Mouse (Mus musculus): ENCODE results near the gene Klhl11. TPM values are rescaled to one million over a fixed set of nuclear protein-coding genes. Genes with fewer than 3 reads are reported as not detected.
A peak's percentile ranks its signal among the peaks of the same experiment; 100 is the strongest.

Gene Klhl11
- 11.7 and 11.9 TPM in 2 replicates for polyA plus RNA-seq (2014; fragmentation: Nextera tagmentation; extraction: Ambion mirVana)

DNA sequence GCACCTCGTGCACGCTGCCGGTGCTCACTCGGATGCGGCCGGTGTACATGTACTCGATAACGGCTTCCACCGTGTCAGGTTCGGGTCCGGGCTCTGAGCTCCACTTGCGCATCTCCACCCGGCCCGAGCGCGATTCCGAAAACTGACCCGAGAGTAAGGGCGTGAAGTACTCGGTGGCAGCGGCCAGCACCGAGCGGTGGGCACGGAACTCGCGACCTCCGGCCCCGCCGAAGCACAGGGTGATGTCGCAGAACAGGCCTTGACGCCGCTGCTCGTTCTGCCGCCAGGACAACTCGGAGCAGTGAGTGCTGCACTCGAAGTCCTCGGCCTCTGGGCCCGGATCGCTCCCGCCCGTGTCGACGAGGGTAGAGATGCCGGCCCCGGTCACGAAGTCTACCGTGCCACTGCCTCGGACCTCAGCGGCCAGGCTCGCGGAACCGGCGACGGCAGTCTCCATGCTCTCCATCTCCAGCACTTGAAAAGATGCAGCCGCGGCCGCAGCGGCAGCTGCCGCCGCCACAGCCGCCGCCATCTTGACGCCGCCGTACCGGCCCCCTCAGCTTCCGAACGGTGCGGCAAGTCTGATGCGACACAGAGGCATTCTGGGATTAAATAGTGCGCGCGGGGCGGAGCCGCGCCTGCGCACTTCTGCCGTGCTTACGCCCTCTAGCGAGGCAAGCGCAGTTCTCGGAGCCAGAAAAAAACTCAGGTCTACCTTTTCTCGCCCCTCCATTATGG is at the start of gene Klhl11:
Gene Klhl11, minus strand, starts transcription at position 545 of the 738 bp plus-strand sequence.
- peak; percentile 95 for ATAC-seq (ENCODE audit: low read depth)
- whole genome bisulfite sequencing, result under 1% methylated on average over 40 of the region's 83 CpGs

DNA sequence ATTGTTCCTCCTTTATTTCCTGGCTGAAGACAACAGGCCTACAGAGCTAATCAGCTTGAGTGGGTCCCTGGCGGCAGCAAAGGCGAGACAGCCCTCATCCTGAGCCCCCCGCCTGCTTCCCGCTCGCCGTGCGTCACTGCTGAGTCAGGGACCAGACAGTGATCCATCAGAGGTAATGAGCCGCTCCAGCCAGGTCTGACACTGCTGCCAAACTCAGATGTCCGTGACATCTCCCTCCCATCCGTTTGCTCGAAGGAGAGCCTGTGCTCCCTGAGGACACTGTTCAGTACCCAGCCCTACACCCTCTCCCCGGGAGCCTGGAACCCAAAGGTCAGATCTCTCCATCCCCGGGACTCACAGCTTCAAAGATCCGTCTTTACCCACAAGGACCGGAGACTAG is 48.3 kb upstream of the Klhl11 start:
- Histone ChIP-seq H3K4me3 (ENCODE audit: low read depth, low read length) (no peak overlapping the region), H3K4me2 (ENCODE audit: low read depth, low read length) (no peak overlapping the region), H3K27me3 (replicated peaks; ENCODE audit: control insufficient read depth, insufficient read depth, low read length) (no peaks in the 10 kb centered on the region), H3K9ac (ENCODE audit: low read depth, low read length) (no peak overlapping the region), H3K36me3 (ENCODE audit: control insufficient read depth, insufficient read depth, low read length) (peaks cover 82% of the 10 kb centered on the region), H3K9me3 (ENCODE audit: control insufficient read depth, low read length) (no peaks in the 10 kb centered on the region), H3K27ac (replicated peaks; ENCODE audit: low read depth, low read length) (no peak overlapping the region), H3K4me1 (ENCODE audit: control insufficient read depth, insufficient read depth, low read length) (peaks cover 16% of the 10 kb centered on the region)
- WGBS, result 82% methylated on average over 15 of the region's 15 CpGs
- DNase-seq (ENCODE audit: low spot score) (no peak), ATAC-seq (ENCODE audit: low read depth) (no peak)

More for the DNA sequence above, at the start of gene Klhl11:
- H3K4me2 ChIP-seq (ENCODE audit: low read depth, low read length), result peak within 1 kb of the TSS; percentile 79
- DNase-seq (ENCODE audit: low spot score), result peak; percentile 94
- H3K9me3 ChIP-seq (ENCODE audit: control insufficient read depth, low read length), result no peaks in the 10 kb centered on the region
- no peaks in the 10 kb centered on the region for H3K27me3 ChIP-seq (replicated peaks; ENCODE audit: control insufficient read depth, insufficient read depth, low read length)
- peaks cover 19% of the 10 kb centered on the region for H3K36me3 ChIP-seq (ENCODE audit: control insufficient read depth, insufficient read depth, low read length)
- peak within 1 kb of the TSS; percentile 96 for H3K9ac ChIP-seq (ENCODE audit: low read depth, low read length)
- peaks cover 15% of the 10 kb centered on the region for H3K4me1 ChIP-seq (ENCODE audit: control insufficient read depth, insufficient read depth, low read length)
- H3K27ac ChIP-seq (replicated peaks; ENCODE audit: low read depth, low read length), result peak within 1 kb of the TSS; percentile 84
- peak within 1 kb of the TSS; percentile 97 for H3K4me3 ChIP-seq (ENCODE audit: low read depth, low read length)

DNA sequence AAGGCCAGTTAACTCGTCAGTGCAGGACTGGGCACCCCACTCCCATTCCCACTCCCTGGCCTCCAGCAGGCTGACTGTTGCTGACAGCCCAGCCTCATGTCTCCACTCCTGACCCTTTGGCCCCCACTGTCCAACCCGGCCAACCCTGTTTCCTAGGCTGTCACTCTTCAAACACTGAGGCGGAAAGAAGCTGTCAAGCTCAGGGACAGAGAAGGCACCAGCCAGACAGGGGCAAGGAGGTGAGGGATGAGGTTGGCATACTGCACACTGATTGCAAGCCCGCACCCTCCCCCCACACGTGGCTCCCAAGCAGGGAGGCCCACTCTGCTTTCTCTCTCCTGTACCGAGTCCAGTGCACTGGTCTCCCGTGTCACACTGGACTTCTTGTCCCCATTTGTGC is 46.6 kb upstream of the Klhl11 start:
- H3K36me3 ChIP-seq (ENCODE audit: control insufficient read depth, insufficient read depth, low read length), result peaks cover 95% of the 10 kb centered on the region
- no peak overlapping the region for H3K4me2 ChIP-seq (ENCODE audit: low read depth, low read length)
- no peaks in the 10 kb centered on the region for H3K27me3 ChIP-seq (replicated peaks; ENCODE audit: control insufficient read depth, insufficient read depth, low read length)
- H3K27ac ChIP-seq (replicated peaks; ENCODE audit: low read depth, low read length), result no peak overlapping the region
- ATAC-seq (ENCODE audit: low read depth) (no peak), DNase-seq (ENCODE audit: low spot score) (no peak)
- H3K9me3 ChIP-seq (ENCODE audit: control insufficient read depth, low read length), result no peaks in the 10 kb centered on the region
- H3K9ac ChIP-seq (ENCODE audit: low read depth, low read length), result no peak overlapping the region
- WGBS, result 71% methylated on average over 7 of the region's 7 CpGs
- H3K4me3 ChIP-seq (ENCODE audit: low read depth, low read length), result no peak overlapping the region
- no peaks in the 10 kb centered on the region for H3K4me1 ChIP-seq (ENCODE audit: control insufficient read depth, insufficient read depth, low read length)

DNA sequence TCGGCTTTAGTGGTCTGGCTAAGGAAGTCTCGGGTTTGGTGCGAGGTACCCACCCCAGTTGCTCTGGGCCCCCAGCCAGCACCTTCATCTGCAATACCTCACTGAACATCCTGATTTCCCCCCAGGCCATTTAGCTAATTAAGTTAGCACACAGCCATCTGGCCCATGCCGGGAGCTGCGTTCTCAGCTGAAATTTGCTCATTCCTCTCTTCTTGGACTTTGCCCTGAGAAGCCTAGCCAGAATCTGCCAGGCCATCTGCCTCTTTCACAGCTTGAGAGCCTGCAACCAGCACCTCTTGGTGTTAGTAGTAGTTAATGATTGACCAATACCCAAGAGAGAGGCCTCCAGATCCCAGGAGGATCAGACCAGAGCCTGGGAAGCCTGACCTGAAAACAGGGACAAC is 45.6 kb upstream of the Klhl11 start:
- ATAC-seq (ENCODE audit: low read depth), result 0 out of 2 replicates have a peak, but pooled peaks have one; percentile 8
- Histone ChIP-seq H3K27ac (replicated peaks; ENCODE audit: low read depth, low read length) (no peak overlapping the region), H3K4me2 (ENCODE audit: low read depth, low read length) (no peak overlapping the region), H3K27me3 (replicated peaks; ENCODE audit: control insufficient read depth, insufficient read depth, low read length) (no peaks in the 10 kb centered on the region), H3K9ac (ENCODE audit: low read depth, low read length) (no peak overlapping the region), H3K9me3 (ENCODE audit: control insufficient read depth, low read length) (no peaks in the 10 kb centered on the region), H3K4me3 (ENCODE audit: low read depth, low read length) (no peak overlapping the region), H3K4me1 (ENCODE audit: control insufficient read depth, insufficient read depth, low read length) (no peaks in the 10 kb centered on the region), H3K36me3 (ENCODE audit: control insufficient read depth, insufficient read depth, low read length) (peaks cover 99% of the 10 kb centered on the region)
- 57% methylated on average over 5 of the region's 5 CpGs for whole genome bisulfite sequencing
- peak; percentile 26 for DNase-seq (ENCODE audit: low spot score)

DNA sequence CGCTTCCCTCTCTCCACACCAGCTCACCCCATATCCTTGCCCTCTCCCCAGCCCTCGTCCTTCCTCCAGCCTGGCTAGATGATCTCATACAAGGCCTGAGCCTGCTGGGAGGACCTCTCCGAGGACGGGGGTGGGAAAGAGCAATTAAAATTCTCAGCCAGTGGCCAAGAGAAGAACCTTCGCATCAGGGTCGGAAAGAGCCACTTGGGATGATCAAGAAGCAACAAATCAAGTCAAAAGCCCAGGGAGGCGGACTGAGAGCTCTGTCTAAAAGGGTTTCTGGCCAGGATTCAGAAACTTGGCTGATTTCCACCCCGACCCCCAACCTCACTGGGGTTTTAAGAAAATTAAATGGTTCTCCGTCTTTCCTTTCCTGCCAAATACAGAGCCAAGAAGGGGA is 43.8 kb upstream of the Klhl11 start:
- Histone ChIP-seq H3K27ac (replicated peaks; ENCODE audit: low read depth, low read length) (no peak overlapping the region), H3K4me3 (ENCODE audit: low read depth, low read length) (no peak overlapping the region), H3K36me3 (ENCODE audit: control insufficient read depth, insufficient read depth, low read length) (peaks cover 98% of the 10 kb centered on the region), H3K9me3 (ENCODE audit: control insufficient read depth, low read length) (no peaks in the 10 kb centered on the region), H3K27me3 (replicated peaks; ENCODE audit: control insufficient read depth, insufficient read depth, low read length) (no peaks in the 10 kb centered on the region), H3K4me1 (ENCODE audit: control insufficient read depth, insufficient read depth, low read length) (no peaks in the 10 kb centered on the region), H3K9ac (ENCODE audit: low read depth, low read length) (no peak overlapping the region), H3K4me2 (ENCODE audit: low read depth, low read length) (no peak overlapping the region)
- DNase-seq (ENCODE audit: low spot score), result peak; percentile 57
- 71% methylated on average over 9 of the region's 9 CpGs for WGBS
- no peak for ATAC-seq (ENCODE audit: low read depth)

DNA sequence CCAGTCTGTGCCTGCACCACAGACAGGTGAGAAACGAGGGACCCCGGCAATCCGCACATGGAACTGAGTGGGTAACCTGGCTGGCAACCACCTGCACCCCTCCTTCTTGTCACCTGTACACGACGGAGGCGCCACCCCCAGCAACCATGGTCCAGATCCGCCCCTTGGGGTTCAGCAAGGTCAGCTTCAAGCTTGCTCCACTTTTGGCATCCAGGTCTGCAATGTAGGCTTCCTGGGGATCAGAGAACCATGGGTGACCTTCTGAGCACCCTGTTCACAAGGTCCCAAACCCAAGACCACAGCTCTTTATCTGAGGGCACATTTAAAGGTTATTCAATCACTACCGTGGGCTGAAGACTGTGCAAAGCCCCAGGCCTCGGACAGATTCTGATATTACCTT is 43.2 kb upstream of the Klhl11 start:
- Histone ChIP-seq H3K4me3 (ENCODE audit: low read depth, low read length) (no peak overlapping the region), H3K9me3 (ENCODE audit: control insufficient read depth, low read length) (no peaks in the 10 kb centered on the region), H3K4me2 (ENCODE audit: low read depth, low read length) (no peak overlapping the region), H3K27me3 (replicated peaks; ENCODE audit: control insufficient read depth, insufficient read depth, low read length) (no peaks in the 10 kb centered on the region), H3K36me3 (ENCODE audit: control insufficient read depth, insufficient read depth, low read length) (peaks cover 98% of the 10 kb centered on the region), H3K9ac (ENCODE audit: low read depth, low read length) (no peak overlapping the region), H3K4me1 (ENCODE audit: control insufficient read depth, insufficient read depth, low read length) (no peaks in the 10 kb centered on the region), H3K27ac (replicated peaks; ENCODE audit: low read depth, low read length) (no peak overlapping the region)
- ATAC-seq (ENCODE audit: low read depth) (no peak), DNase-seq (ENCODE audit: low spot score) (no peak)
- 90% methylated on average over 9 of the region's 9 CpGs for WGBS

DNA sequence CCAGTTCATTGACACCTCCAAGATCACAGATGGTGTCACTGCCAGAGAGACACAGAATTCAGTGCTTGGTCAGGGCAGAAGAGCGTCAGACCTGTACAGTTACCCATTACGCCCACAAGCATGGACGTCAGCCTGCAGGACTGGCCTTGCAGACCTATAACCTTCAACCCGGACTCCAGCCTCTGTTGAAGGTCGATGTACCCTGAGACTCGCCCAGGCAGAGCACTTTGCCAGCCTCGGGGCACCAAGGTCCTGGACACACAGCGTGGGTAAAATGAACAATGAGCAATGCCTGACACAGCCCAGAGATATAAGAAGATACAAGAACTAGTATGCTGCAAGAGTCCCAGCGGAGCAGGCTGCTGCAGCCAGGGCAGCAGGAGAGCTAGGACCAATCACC is 42.5 kb upstream of the Klhl11 start:
- no peaks in the 10 kb centered on the region for H3K4me1 ChIP-seq (ENCODE audit: control insufficient read depth, insufficient read depth, low read length)
- H3K9me3 ChIP-seq (ENCODE audit: control insufficient read depth, low read length), result no peaks in the 10 kb centered on the region
- H3K9ac ChIP-seq (ENCODE audit: low read depth, low read length), result no peak overlapping the region
- H3K27ac ChIP-seq (replicated peaks; ENCODE audit: low read depth, low read length), result no peak overlapping the region
- no peak overlapping the region for H3K4me3 ChIP-seq (ENCODE audit: low read depth, low read length)
- H3K4me2 ChIP-seq (ENCODE audit: low read depth, low read length), result no peak overlapping the region
- no peak for DNase-seq (ENCODE audit: low spot score)
- H3K27me3 ChIP-seq (replicated peaks; ENCODE audit: control insufficient read depth, insufficient read depth, low read length), result no peaks in the 10 kb centered on the region
- H3K36me3 ChIP-seq (ENCODE audit: control insufficient read depth, insufficient read depth, low read length), result peaks cover 98% of the 10 kb centered on the region
- 91% methylated on average over 9 of the region's 9 CpGs for WGBS
- no peak for ATAC-seq (ENCODE audit: low read depth)

DNA sequence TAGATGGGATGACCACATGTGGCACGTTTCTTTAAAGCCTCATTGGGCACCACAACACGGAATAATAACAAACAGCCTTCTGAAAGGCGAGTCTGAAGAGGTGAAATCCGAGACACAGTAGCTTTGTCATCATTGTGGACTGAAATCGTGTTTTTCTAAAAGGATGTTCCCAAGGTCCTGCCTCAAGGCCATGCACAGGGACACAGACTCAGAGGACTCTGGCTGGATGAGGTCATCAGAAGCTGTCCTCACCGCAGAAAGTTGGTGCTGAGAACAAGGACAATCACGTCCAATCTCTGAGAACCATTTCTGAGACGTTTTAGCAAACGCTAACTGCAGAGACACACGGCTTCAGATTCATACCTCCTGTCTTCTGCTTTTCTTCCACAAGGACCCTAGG is 41.2 kb upstream of the Klhl11 start:
- DNase-seq (ENCODE audit: low spot score) (no peak), ATAC-seq (ENCODE audit: low read depth) (no peak)
- H3K9me3 ChIP-seq (ENCODE audit: control insufficient read depth, low read length), result no peaks in the 10 kb centered on the region
- 78% methylated on average over 10 of the region's 10 CpGs for WGBS
- H3K27me3 ChIP-seq (replicated peaks; ENCODE audit: control insufficient read depth, insufficient read depth, low read length), result no peaks in the 10 kb centered on the region
- H3K36me3 ChIP-seq (ENCODE audit: control insufficient read depth, insufficient read depth, low read length), result peaks cover 98% of the 10 kb centered on the region
- H3K4me2 ChIP-seq (ENCODE audit: low read depth, low read length), result no peak overlapping the region
- no peak overlapping the region for H3K27ac ChIP-seq (replicated peaks; ENCODE audit: low read depth, low read length)
- no peaks in the 10 kb centered on the region for H3K4me1 ChIP-seq (ENCODE audit: control insufficient read depth, insufficient read depth, low read length)
- no peak overlapping the region for H3K9ac ChIP-seq (ENCODE audit: low read depth, low read length)
- no peak overlapping the region for H3K4me3 ChIP-seq (ENCODE audit: low read depth, low read length)

DNA sequence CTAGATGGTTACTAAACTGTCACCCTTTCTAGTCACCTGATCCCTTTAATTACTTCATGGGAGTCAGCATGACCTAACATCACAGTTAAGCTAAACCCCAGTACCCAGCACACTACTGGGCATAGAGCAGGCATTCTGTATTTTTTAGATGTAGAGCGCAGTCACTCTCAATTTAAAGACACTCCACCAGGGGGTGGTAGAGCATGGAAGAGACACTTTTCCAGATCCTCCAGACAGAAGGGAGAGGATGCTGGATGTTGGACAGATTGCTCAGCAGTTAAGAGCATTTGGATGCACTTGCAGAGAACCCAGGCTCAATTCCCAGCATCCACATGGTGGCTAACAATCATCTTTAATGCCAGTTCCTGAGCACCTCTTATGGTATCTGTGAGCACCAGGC is 39.8 kb upstream of the Klhl11 start:
- WGBS, result 96% methylated on average over 1 of the region's 1 CpGs

More for the DNA sequence above, 39.8 kb upstream of the Klhl11 start:
- peak; percentile 20 for DNase-seq (ENCODE audit: low spot score)
- no peaks in the 10 kb centered on the region for H3K27me3 ChIP-seq (replicated peaks; ENCODE audit: control insufficient read depth, insufficient read depth, low read length)
- H3K36me3 ChIP-seq (ENCODE audit: control insufficient read depth, insufficient read depth, low read length), result peaks cover 96% of the 10 kb centered on the region
- ATAC-seq (ENCODE audit: low read depth), result no peak
- H3K4me1 ChIP-seq (ENCODE audit: control insufficient read depth, insufficient read depth, low read length), result no peaks in the 10 kb centered on the region
- H3K4me2 ChIP-seq (ENCODE audit: low read depth, low read length), result no peak overlapping the region
- no peaks in the 10 kb centered on the region for H3K9me3 ChIP-seq (ENCODE audit: control insufficient read depth, low read length)
- H3K9ac ChIP-seq (ENCODE audit: low read depth, low read length), result no peak overlapping the region
- H3K4me3 ChIP-seq (ENCODE audit: low read depth, low read length), result no peak overlapping the region
- H3K27ac ChIP-seq (replicated peaks; ENCODE audit: low read depth, low read length), result no peak overlapping the region

Data from embryonic facial prominence, embryonic 14.5 days (tissue).